In the genomic region with DNA sequence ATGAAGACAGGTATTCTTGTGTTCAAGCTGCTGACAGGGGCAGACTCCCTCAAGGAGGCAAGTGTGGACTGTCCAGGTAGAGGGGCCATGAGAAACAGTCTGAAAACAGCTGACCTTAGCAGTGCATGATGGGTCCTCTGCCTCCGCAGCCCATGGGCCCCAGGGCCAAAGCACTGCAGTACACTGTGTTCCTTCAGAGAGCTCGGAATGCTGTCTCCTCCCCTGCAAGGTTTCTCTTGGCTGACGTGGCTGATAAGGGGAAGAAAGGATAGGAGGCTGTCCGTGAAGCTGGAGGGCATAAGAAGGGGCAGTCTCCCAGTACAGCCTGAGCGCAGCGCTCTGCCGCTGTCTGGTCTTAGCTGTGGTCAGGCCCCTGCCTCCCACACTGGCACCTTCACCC, we compare ENCODE assay signal across 8 mouse cellular contexts. TPM values are rescaled to one million over a fixed set of nuclear protein-coding genes. Genes with fewer than 3 reads are reported as not detected.
DNase-seq lines count a peak whose midpoint lies in the region; ATAC-seq and TF ChIP-seq lines count a peak whose summit lies in the region.

No protein-coding gene starts in this region.

- H3K9me3 ChIP-seq in heart, postnatal 0 days (replicated peaks; ENCODE audit: control insufficient read depth, low read length), result no peaks in the 10 kb centered on the region
- no peaks in the 10 kb centered on the region for H3K9me3 ChIP-seq in midbrain, postnatal 0 days (ENCODE audit: low read length)

- no peaks in the 10 kb centered on the region for H3K27me3 ChIP-seq in heart, postnatal 0 days (ENCODE audit: control insufficient read depth, insufficient read depth, low read length)
- no peaks in the 10 kb centered on the region for H3K27me3 ChIP-seq in midbrain, postnatal 0 days (ENCODE audit: insufficient read depth, low read length)

- H3K4me2 ChIP-seq in heart, postnatal 0 days (ENCODE audit: low read depth, low read length), result 0 out of 2 replicates have a peak overlapping the region, but pooled peaks have one; percentile 12
- H3K4me2 ChIP-seq in midbrain, postnatal 0 days (ENCODE audit: low read depth, low read length, poor library complexity, severe bottlenecking), result no peak overlapping the region

- TF ChIP-seq CTCF in heart, postnatal 0 days (IDR thresholded peaks at IDR 0.05; ENCODE audit: low read depth), result no peak
- no peak for TF ChIP-seq CTCF in midbrain, postnatal 0 days (IDR thresholded peaks at IDR 0.05)

- no peak overlapping the region for H3K9ac ChIP-seq in heart, postnatal 0 days (replicated peaks; ENCODE audit: low read depth, low read length)
- H3K9ac ChIP-seq in midbrain, postnatal 0 days (replicated peaks; ENCODE audit: low read length, poor library complexity, severe bottlenecking), result 0 out of 2 replicates have a peak overlapping the region, but pooled peaks have one; percentile 3

- peak overlapping the region; percentile 61 for H3K27ac ChIP-seq in heart, postnatal 0 days (ENCODE audit: low read depth)
- peak overlapping the region; percentile 66 for H3K27ac ChIP-seq in midbrain, postnatal 0 days (ENCODE audit: low read depth, low read length)

- H3K4me3 ChIP-seq in heart, postnatal 0 days (ENCODE audit: low read depth, low read length), result no peak overlapping the region
- no peak overlapping the region for H3K4me3 ChIP-seq in midbrain, postnatal 0 days (ENCODE audit: low read depth, low read length)

- H3K36me3 ChIP-seq in heart, postnatal 0 days (replicated peaks; ENCODE audit: control insufficient read depth, insufficient read depth, low read length), result peaks cover 8% of the 10 kb centered on the region; the same call in 1 of the 2 replicates
- peaks cover 5% of the 10 kb centered on the region; the same call in 1 of the 2 replicates for H3K36me3 ChIP-seq in midbrain, postnatal 0 days (ENCODE audit: insufficient read depth, low read length)

- TF ChIP-seq EP300 in heart, postnatal 0 days (IDR thresholded peaks at IDR 0.05; ENCODE audit: low read depth), result no peak

- ATAC-seq in heart, postnatal 0 days (ENCODE audit: insufficient read depth, low read depth), result peak; percentile 59
- peak; percentile 20; the same call in 1 of the 2 replicates for ATAC-seq in midbrain, postnatal 0 days (ENCODE audit: low FRiP score)
- ATAC-seq in inflammation-experienced regulatory T-cells, adult 6 months, result no peak
- no peak for ATAC-seq in erythroid progenitor cell, adult 5-6 weeks (replicated peaks; ENCODE audit: low FRiP score, poor library complexity, severe bottlenecking)

- 32% methylated on average over 7 of the region's 7 CpGs for WGBS in heart, postnatal 0 days
- 41% methylated on average over 7 of the region's 7 CpGs for WGBS in midbrain, postnatal 0 days

- peaks cover 37% of the 10 kb centered on the region for H3K4me1 ChIP-seq in heart, postnatal 0 days (ENCODE audit: control insufficient read depth, insufficient read depth)
- peaks cover 4% of the 10 kb centered on the region for H3K4me1 ChIP-seq in midbrain, postnatal 0 days (ENCODE audit: insufficient read depth, low read length)

- DNase-seq in ovary, postnatal 36 days (ENCODE audit: low spot score), result peak; percentile 77
- DNase-seq in ovary, postnatal 14 days (ENCODE audit: low spot score), result no peak
- peak; percentile 70 for DNase-seq in heart, postnatal 0 days (ENCODE audit: low spot score)
- DNase-seq in kidney, postnatal 14 days, result peak; percentile 78
- DNase-seq in midbrain, postnatal 0 days (ENCODE audit: low spot score), result no peak
- DNase-seq in natural killer cell, adult 2 months (ENCODE audit: low spot score in 2 of 2), result no peak

RNA-seq across cellular contexts. Expression of a gene that starts 54.9 kb away (rescaled TPM):
- total RNA-seq in heart, postnatal 0 days (2014; rRNA removed; ENCODE audit: low replicate concordance), result 6.4 and 9.9 TPM in 2 replicates
- 6.3 and 6.4 TPM in 2 replicates for polyA plus RNA-seq in heart, postnatal 0 days (2015; fragmentation: Nextera tagmentation; extraction: Ambion mirVana)
- total RNA-seq in midbrain, postnatal 0 days (2014; rRNA removed), result 0.47 and 1.9 TPM in 2 replicates
- 4.2 and 6.1 TPM in 2 replicates for polyA plus RNA-seq in midbrain, postnatal 0 days (2015; fragmentation: Nextera tagmentation; extraction: Ambion mirVana)
- polyA plus RNA-seq in inflammation-experienced regulatory T-cells, adult 6 months (2017; shearing (Covaris generic)), result 10 to 100 TPM; 29.5 to 48.1 (median 47.8) TPM
- total RNA-seq in erythroid progenitor cell, adult 5-6 weeks (2015; ENCODE audit: low replicate concordance), result 2.9 and 3.6 TPM in 2 replicates
- 0.77 TPM in 1 of 2 replicates, not detected in the other for total RNA-seq in erythroid progenitor cell, adult 5-6 weeks (2017; ENCODE audit: low replicate concordance)

Comparison
In these comparisons a context has a peak if more than half of its experiments do, and no peak if none do; other contexts are left out.
1. DNase-seq: peak in ovary, postnatal 36 days (single experiment), heart, postnatal 0 days (single experiment) and kidney, postnatal 14 days (single experiment); none in ovary, postnatal 14 days (single experiment), midbrain, postnatal 0 days (single experiment) and natural killer cell, adult 2 months (0 of 2).
2. ATAC-seq: peak in heart, postnatal 0 days (single experiment) and midbrain, postnatal 0 days (single experiment); none in inflammation-experienced regulatory T-cells, adult 6 months (single experiment) and erythroid progenitor cell, adult 5-6 weeks (single experiment).